Comparison of ENCODE assay signal across 20 mouse cellular contexts in the genomic region with DNA sequence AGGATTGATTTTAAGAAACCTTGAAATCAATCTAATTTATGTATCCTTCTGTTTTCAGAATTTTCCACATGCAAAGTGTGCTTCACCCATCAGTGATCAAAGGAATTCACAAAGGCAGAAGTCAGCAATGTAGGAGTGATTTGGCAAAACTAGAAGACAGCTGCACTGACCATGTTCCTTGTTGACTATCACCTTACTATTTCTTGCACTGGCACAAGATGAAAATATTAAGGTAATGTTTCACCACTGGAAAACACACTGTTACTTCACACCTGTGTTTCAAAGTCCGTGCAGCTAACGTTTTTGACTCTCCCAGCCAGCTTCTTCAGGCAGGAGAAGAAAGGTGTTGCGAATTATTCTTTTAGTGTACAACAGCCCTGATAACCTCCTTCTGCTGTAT.
"Had no signal": no experiment of that assay in that cellular context is flagged by ENCODE, and none has a peak within 500 bp of the region (broad histone marks: within the 10 kb centered on the region; RNA-seq: fewer than 3 reads in every experiment).

No protein-coding gene starts in this region.

- H3K9me3 ChIP-seq: intestine, embryonic 15.5 days; limb, embryonic 12.5 days; limb, embryonic 15.5 days; liver, embryonic 13.5 days; neural tube, embryonic 12.5 days; neural tube, embryonic 15.5 days had no signal

- H3K4me3 ChIP-seq: intestine, embryonic 15.5 days; limb, embryonic 12.5 days; limb, embryonic 15.5 days; liver, embryonic 13.5 days; neural tube, embryonic 12.5 days; neural tube, embryonic 15.5 days had no signal

- ATAC-seq: intestine, embryonic 15.5 days had no signal

- DNase-seq: left cerebral cortex, postnatal 4 days; liver, embryonic 13.5 days; lung, adult 2 months; lung, postnatal 14 days; lung, postnatal 4 days; midbrain, embryonic 14.5 days; right cerebral cortex, adult 18-20 months; right cerebral cortex, postnatal 14 days; right cerebral cortex, postnatal 4 days; thymus, adult 2 months; thymus, postnatal 14 days; thymus, postnatal 4 days had no signal

- H3K27me3 ChIP-seq: intestine, embryonic 15.5 days; limb, embryonic 12.5 days; limb, embryonic 15.5 days; liver, embryonic 13.5 days; neural tube, embryonic 12.5 days; neural tube, embryonic 15.5 days had no signal

- H3K4me2 ChIP-seq: intestine, embryonic 15.5 days; limb, embryonic 12.5 days; limb, embryonic 15.5 days; liver, embryonic 13.5 days; midbrain, embryonic 11.5 days; neural tube, embryonic 12.5 days; neural tube, embryonic 15.5 days had no signal

- H3K9ac ChIP-seq: intestine, embryonic 15.5 days; limb, embryonic 12.5 days; limb, embryonic 15.5 days; liver, embryonic 13.5 days; neural tube, embryonic 12.5 days; neural tube, embryonic 15.5 days had no signal

- H3K36me3 ChIP-seq: intestine, embryonic 15.5 days; limb, embryonic 12.5 days; limb, embryonic 15.5 days; liver, embryonic 13.5 days; neural tube, embryonic 12.5 days; neural tube, embryonic 15.5 days had no signal

- H3K4me1 ChIP-seq: intestine, embryonic 15.5 days; limb, embryonic 12.5 days; limb, embryonic 15.5 days; liver, embryonic 13.5 days; neural tube, embryonic 12.5 days; neural tube, embryonic 15.5 days had no signal

- H3K27ac ChIP-seq: intestine, embryonic 15.5 days; kidney, postnatal 0 days; limb, embryonic 12.5 days; limb, embryonic 15.5 days; liver, embryonic 13.5 days; neural tube, embryonic 12.5 days; neural tube, embryonic 15.5 days; stomach, postnatal 0 days had no signal
